Mouse (Mus musculus) intestine, embryonic 16.5 days (tissue): ENCODE results near the gene Slc30a7. TPM values are rescaled to one million over a fixed set of nuclear protein-coding genes. Genes with fewer than 3 reads are reported as not detected.
"Not testable (repeated sequence)": the region's sequence is repeated elsewhere in the genome, so short reads cannot be mapped to it uniquely, and the experiment has no call there.

Source experiments
- ATAC-seq: fragments of 200-750 bp; cut with Nextera tagmentation; 2 replicates; pipeline ENCODE4 v1.8.0; 2017; ENCODE audit warnings: moderate TSS enrichment, moderate library complexity
- H3K27ac ChIP-seq: fragments of 300-500 bp; sonication (generic); 2 replicates; pipeline ENCODE4 v1.5.1; 2014; ENCODE audit warnings: mild to moderate bottlenecking, low read length
- H3K27me3 ChIP-seq: fragments of 300-500 bp; sonication (generic); replicated peaks from 2 replicates; pipeline ENCODE4 v1.6.1; 2014; ENCODE audit warnings: low read length, control low read depth, mixed read lengths; ENCODE audit not compliant: control insufficient read depth, insufficient read depth
- H3K36me3 ChIP-seq: fragments of 300-500 bp; sonication (generic); 2 replicates; pipeline ENCODE4 v1.6.1; 2014; ENCODE audit warnings: low read length, control low read depth; ENCODE audit not compliant: control insufficient read depth, insufficient read depth
- H3K4me1 ChIP-seq: fragments of 300-500 bp; sonication (generic); 2 replicates; pipeline ENCODE4 v1.6.1; 2014; ENCODE audit warnings: low read length, control low read depth, mixed read lengths; ENCODE audit not compliant: control insufficient read depth, insufficient read depth
- H3K4me2 ChIP-seq: fragments of 300-500 bp; sonication (generic); 2 replicates; pipeline ENCODE4 v1.6.1; 2014; ENCODE audit warnings: low read depth, low read length, control low read depth
- H3K4me3 ChIP-seq: fragments of 300-500 bp; sonication (generic); 2 replicates; pipeline ENCODE4 v1.5.1; 2014; ENCODE audit warnings: mild to moderate bottlenecking, low read length
- H3K9ac ChIP-seq: fragments of 300-500 bp; sonication (generic); 2 replicates; pipeline ENCODE4 v1.6.1; 2014; ENCODE audit warnings: low read depth, low read length
- H3K9me3 ChIP-seq: fragments of 300-500 bp; sonication (generic); 2 replicates; pipeline ENCODE4 v1.6.1; 2016; ENCODE audit warnings: low read length, control low read depth; ENCODE audit not compliant: control insufficient read depth
- WGBS: fragments of 180-500 bp; shearing (Covaris S2); extraction: QIAGEN DNeasy Blood & Tissue Kit; methylation state at CpG from one replicate; pipeline ENCODE4 v1.1.7; 2014; 5-methylcytosine and 5-hydroxymethylcytosine counted together
- polyA plus RNA-seq: library from polyadenylated mRNA; unstranded; fragments of >200 nt; fragmentation: Nextera tagmentation; extraction: Ambion mirVana; gene quantifications from 2 replicates; pipeline ENCODE4 v1.2.1, GENCODE M21; 2015

The Slc30a7 gene
- polyA plus RNA-seq, 1 experiment from 2014 or later, result 36.2 TPM

DNA sequence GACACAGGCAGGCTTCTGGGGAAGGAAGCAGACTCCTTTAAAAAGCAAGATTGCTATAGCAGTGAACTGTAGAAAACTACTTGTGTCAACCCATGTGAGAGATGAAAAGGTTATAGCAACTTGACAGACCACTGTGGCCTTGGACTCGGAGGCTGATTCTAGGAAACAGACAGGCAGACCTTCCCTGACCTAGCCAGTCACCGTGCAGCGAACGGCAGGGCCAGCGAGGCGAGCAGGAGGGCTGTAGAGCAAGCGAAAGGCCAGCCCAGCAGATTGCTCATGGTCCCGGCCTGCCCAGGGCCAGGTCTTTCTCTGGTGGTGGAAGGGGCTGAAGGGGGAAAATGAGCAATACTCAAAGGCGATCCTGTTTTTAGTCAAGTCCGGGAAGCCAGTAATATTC is 69.4 kb downstream of the Slc30a7 start:
- no peak overlapping the region for H3K9ac ChIP-seq
- no peak for ATAC-seq
- H3K4me1 ChIP-seq, result no peaks in the 10 kb centered on the region
- no peaks in the 10 kb centered on the region for H3K9me3 ChIP-seq
- no peak overlapping the region for H3K27ac ChIP-seq
- H3K36me3 ChIP-seq, result no peaks in the 10 kb centered on the region; the same call in 1 of the 2 replicates
- H3K4me3 ChIP-seq, result no peak overlapping the region
- no peak overlapping the region for H3K4me2 ChIP-seq
- 88% methylated on average over 10 of the region's 10 CpGs for WGBS
- no peaks in the 10 kb centered on the region for H3K27me3 ChIP-seq

GRCm38 (mm10) chr3:115936734-115937599 is 70.2 kb downstream of the Slc30a7 start:
- Histone ChIP-seq H3K9ac (no peak overlapping the region), H3K36me3 (no peaks in the 10 kb centered on the region; the same call in 1 of the 2 replicates), H3K27ac (no peak overlapping the region), H3K4me3 (no peak overlapping the region), H3K4me2 (no peak overlapping the region), H3K9me3 (no peaks in the 10 kb centered on the region), H3K27me3 (no peaks in the 10 kb centered on the region), H3K4me1 (no peaks in the 10 kb centered on the region)
- 59% methylated on average over 4 of the region's 4 CpGs for WGBS
- no peak for ATAC-seq

GRCm38 (mm10) chr3:115933293-115934186 is 73.7 kb downstream of the Slc30a7 start:
- no peak for ATAC-seq
- H3K27me3 ChIP-seq, result no peaks in the 10 kb centered on the region
- 84% methylated on average over 18 of the region's 18 CpGs for WGBS
- no peaks in the 10 kb centered on the region; the same call in 1 of the 2 replicates for H3K36me3 ChIP-seq
- H3K9ac ChIP-seq, result no peak overlapping the region
- no peak overlapping the region for H3K4me2 ChIP-seq
- H3K27ac ChIP-seq, result no peak overlapping the region
- H3K4me3 ChIP-seq, result no peak overlapping the region
- no peaks in the 10 kb centered on the region for H3K9me3 ChIP-seq
- H3K4me1 ChIP-seq, result no peaks in the 10 kb centered on the region

GRCm38 (mm10) chr3:115931701-115932100 is 75.5 kb downstream of the Slc30a7 start:
- no peaks in the 10 kb centered on the region; the same call in 1 of the 2 replicates for H3K36me3 ChIP-seq
- H3K4me3 ChIP-seq, result no peak overlapping the region
- H3K4me1 ChIP-seq, result no peaks in the 10 kb centered on the region
- no peak overlapping the region for H3K9ac ChIP-seq
- no peak overlapping the region for H3K27ac ChIP-seq
- H3K4me2 ChIP-seq, result no peak overlapping the region
- no peak for ATAC-seq
- WGBS, result 90% methylated on average over 6 of the region's 6 CpGs
- no peaks in the 10 kb centered on the region for H3K27me3 ChIP-seq
- no peaks in the 10 kb centered on the region for H3K9me3 ChIP-seq

- H3K27ac ChIP-seq, result no peak overlapping the region
- ATAC-seq, result no peak
- no peak overlapping the region for H3K9ac ChIP-seq
- H3K4me2 ChIP-seq, result no peak overlapping the region
- no peak overlapping the region for H3K4me3 ChIP-seq
- 89% methylated on average over 8 of the region's 8 CpGs for WGBS
- no peaks in the 10 kb centered on the region for H3K9me3 ChIP-seq
- no peaks in the 10 kb centered on the region for H3K4me1 ChIP-seq
- no peaks in the 10 kb centered on the region for H3K36me3 ChIP-seq
- no peaks in the 10 kb centered on the region for H3K27me3 ChIP-seq
Observed at GRCm38 (mm10) chr3:115926531-115926930, 80.7 kb downstream of the Slc30a7 start.

- Histone ChIP-seq H3K27me3 (no peaks in the 10 kb centered on the region), H3K9ac (no peak overlapping the region), H3K4me3 (no peak overlapping the region), H3K4me1 (no peaks in the 10 kb centered on the region), H3K27ac (0 out of 2 replicates have a peak overlapping the region, but pooled peaks have one; percentile 14), H3K36me3 (no peaks in the 10 kb centered on the region), H3K4me2 (no peak overlapping the region), H3K9me3 (no peaks in the 10 kb centered on the region)
- peak; percentile 85 for ATAC-seq
- WGBS, result 74% methylated on average over 4 of the region's 4 CpGs
Observed at GRCm38 (mm10) chr3:115924401-115925190, 82.6 kb downstream of the Slc30a7 start.

- H3K4me2 ChIP-seq, H3K9me3 ChIP-seq, H3K27me3 ChIP-seq, H3K27ac ChIP-seq, H3K36me3 ChIP-seq, H3K9ac ChIP-seq, ATAC-seq, H3K4me1 ChIP-seq, H3K4me3 ChIP-seq: not testable (repeated sequence)
- WGBS, result 95% methylated on average over 9 of the region's 11 CpGs
Observed at GRCm38 (mm10) chr3:115907406-115907805, 99.8 kb downstream of the Slc30a7 start.

DNA sequence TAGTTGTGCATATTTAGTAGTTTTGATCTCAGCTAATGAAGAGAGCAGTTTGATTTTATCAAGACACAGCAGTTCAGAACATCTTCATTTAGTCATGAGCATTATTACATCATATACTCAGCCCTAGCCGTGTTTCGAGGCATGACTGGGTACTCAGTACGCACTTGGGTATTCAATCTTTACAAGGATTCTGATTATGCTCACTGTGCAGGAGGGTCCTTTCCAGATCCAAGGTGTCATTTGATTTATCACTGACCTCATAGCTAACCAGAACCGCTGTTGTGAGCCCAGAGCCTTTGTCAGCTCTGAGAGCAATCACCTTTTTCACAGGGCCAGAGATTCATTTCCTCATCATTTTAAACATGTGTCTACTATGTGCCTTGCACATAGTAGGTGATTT is 101.6 kb downstream of the Slc30a7 start:
- Histone ChIP-seq H3K27me3 (no peaks in the 10 kb centered on the region), H3K36me3 (peaks cover 3% of the 10 kb centered on the region; the same call in 1 of the 2 replicates), H3K9me3 (no peaks in the 10 kb centered on the region), H3K9ac (no peak overlapping the region), H3K4me3 (no peak overlapping the region), H3K4me2 (no peak overlapping the region), H3K27ac (no peak overlapping the region), H3K4me1 (no peaks in the 10 kb centered on the region)
- 98% methylated on average over 4 of the region's 4 CpGs for WGBS
- ATAC-seq, result no peak

DNA sequence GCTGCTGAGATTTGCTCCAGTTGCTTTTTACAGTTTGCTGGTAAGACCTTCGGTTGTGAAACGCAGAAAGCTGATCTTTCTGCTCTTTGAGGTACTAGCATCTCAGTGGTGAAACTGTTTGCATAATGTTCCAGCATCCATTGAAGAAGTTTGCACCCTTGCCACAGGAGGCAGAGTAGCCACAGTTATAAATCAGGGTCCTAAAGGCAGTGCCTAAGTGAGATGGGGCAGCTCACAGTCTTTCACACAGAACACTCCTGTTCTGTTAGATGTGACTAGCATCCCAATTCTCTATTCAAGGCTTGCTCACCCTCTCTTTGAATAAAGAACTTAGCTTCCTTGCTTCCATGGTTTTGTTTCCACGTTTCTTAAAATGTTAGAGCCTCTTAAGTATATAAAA is 102.1 kb downstream of the Slc30a7 start:
- Histone ChIP-seq H3K27ac (no peak overlapping the region), H3K27me3 (no peaks in the 10 kb centered on the region), H3K4me1 (no peaks in the 10 kb centered on the region), H3K4me3 (no peak overlapping the region), H3K4me2 (no peak overlapping the region), H3K9ac (no peak overlapping the region), H3K9me3 (no peaks in the 10 kb centered on the region), H3K36me3 (peaks cover 3% of the 10 kb centered on the region; the same call in 1 of the 2 replicates)
- no peak for ATAC-seq
- WGBS, result 89% methylated on average over 3 of the region's 3 CpGs
